Mouse (Mus musculus) stomach, embryonic 16.5 days (tissue): ENCODE results near the gene Zswim8. TPM values are rescaled to one million over a fixed set of nuclear protein-coding genes. Genes with fewer than 3 reads are reported as not detected.

Source experiments
- ATAC-seq: fragments of 200-750 bp; cut with Nextera tagmentation; 2 replicates; pipeline ENCODE4 v1.8.0; 2017; ENCODE audit warnings: moderate number of reproducible peaks, moderate TSS enrichment; ENCODE audit not compliant: insufficient read depth, low FRiP score
- H3K27ac ChIP-seq: fragments of 300-500 bp; sonication (generic); 2 replicates; pipeline ENCODE4 v1.5.1; 2014; ENCODE audit warnings: low read length
- H3K27me3 ChIP-seq: fragments of 300-500 bp; sonication (generic); 2 replicates; pipeline ENCODE4 v1.6.1; 2014; ENCODE audit warnings: low read length, control low read depth, mixed read lengths; ENCODE audit not compliant: control insufficient read depth, insufficient read depth
- H3K36me3 ChIP-seq: fragments of 300-500 bp; sonication (generic); 2 replicates; pipeline ENCODE4 v1.6.1; 2014; ENCODE audit warnings: low read length; ENCODE audit not compliant: control insufficient read depth, insufficient read depth
- H3K4me1 ChIP-seq: fragments of 300-500 bp; sonication (generic); 2 replicates; pipeline ENCODE4 v1.6.1; 2014; ENCODE audit warnings: low read length, control low read depth, mixed read lengths; ENCODE audit not compliant: control insufficient read depth, insufficient read depth
- H3K4me2 ChIP-seq: fragments of 300-500 bp; sonication (generic); 2 replicates; pipeline ENCODE4 v1.6.1; 2014; ENCODE audit warnings: low read depth, low read length, mixed read lengths
- H3K4me3 ChIP-seq: fragments of 300-500 bp; sonication (generic); replicated peaks from 2 replicates; pipeline ENCODE4 v1.5.1; 2014; ENCODE audit warnings: mild to moderate bottlenecking, low read length
- H3K9ac ChIP-seq: fragments of 300-500 bp; sonication (generic); 2 replicates; pipeline ENCODE4 v1.6.1; 2014; ENCODE audit warnings: low read length
- H3K9me3 ChIP-seq: fragments of 300-500 bp; sonication (generic); replicated peaks from 2 replicates; pipeline ENCODE4 v1.6.1; 2016; ENCODE audit warnings: low read length, control low read depth; ENCODE audit not compliant: control insufficient read depth
- WGBS: fragments of 180-500 bp; shearing (Covaris S2); extraction: QIAGEN DNeasy Blood & Tissue Kit; methylation state at CpG from one replicate; pipeline ENCODE4 v1.1.7; 2014; 5-methylcytosine and 5-hydroxymethylcytosine counted together
- polyA plus RNA-seq: library from polyadenylated mRNA; unstranded; fragments of >200 nt; fragmentation: Nextera tagmentation; extraction: Ambion mirVana; gene quantifications from 2 replicates; pipeline ENCODE4 v1.2.1, GENCODE M21; 2015

The Zswim8 gene
- polyA plus RNA-seq, 1 experiment from 2014 or later, result 23.2 TPM

GRCm38 (mm10) chr14:20719767-20720166 is 12.4 kb downstream of the Zswim8 start:
- 90% methylated on average over 12 of the region's 12 CpGs for WGBS
- no peaks in the 10 kb centered on the region for H3K9me3 ChIP-seq
- H3K27me3 ChIP-seq, result no peaks in the 10 kb centered on the region
- no peaks in the 10 kb centered on the region for H3K4me1 ChIP-seq
- H3K4me3 ChIP-seq, result no peak overlapping the region
- H3K27ac ChIP-seq, result no peak overlapping the region
- H3K4me2 ChIP-seq, result no peak overlapping the region
- ATAC-seq, result no peak
- H3K9ac ChIP-seq, result no peak overlapping the region
- H3K36me3 ChIP-seq, result peaks cover 44% of the 10 kb centered on the region

GRCm38 (mm10) chr14:20721371-20721770 is 14.0 kb downstream of the Zswim8 start:
- Histone ChIP-seq H3K4me1 (no peaks in the 10 kb centered on the region), H3K9me3 (no peaks in the 10 kb centered on the region), H3K4me3 (no peak overlapping the region), H3K9ac (no peak overlapping the region), H3K36me3 (peaks cover 40% of the 10 kb centered on the region), H3K27ac (no peak overlapping the region), H3K27me3 (no peaks in the 10 kb centered on the region), H3K4me2 (no peak overlapping the region)
- 90% methylated on average over 4 of the region's 4 CpGs for WGBS
- no peak for ATAC-seq

GRCm38 (mm10) chr14:20723006-20723405 is 15.7 kb downstream of the Zswim8 start:
- H3K9ac ChIP-seq, result no peak overlapping the region

GRCm38 (mm10) chr14:20724043-20724442 is 16.7 kb downstream of the Zswim8 start:
- H3K36me3 ChIP-seq, result peaks cover 32% of the 10 kb centered on the region
- H3K4me1 ChIP-seq, result no peaks in the 10 kb centered on the region
- H3K27me3 ChIP-seq, result no peaks in the 10 kb centered on the region
- no peak overlapping the region for H3K27ac ChIP-seq
- H3K9ac ChIP-seq, result no peak overlapping the region
- no peak overlapping the region for H3K4me3 ChIP-seq
- no peak for ATAC-seq
- no peaks in the 10 kb centered on the region for H3K9me3 ChIP-seq
- no peak overlapping the region for H3K4me2 ChIP-seq
- WGBS, result 18% methylated on average over 5 of the region's 5 CpGs

More at GRCm38 (mm10) chr14:20723006-20723405, 15.7 kb downstream of the Zswim8 start:
- ATAC-seq, result no peak
- Histone ChIP-seq H3K27me3 (no peaks in the 10 kb centered on the region), H3K4me3 (no peak overlapping the region), H3K36me3 (peaks cover 35% of the 10 kb centered on the region), H3K27ac (no peak overlapping the region), H3K4me2 (no peak overlapping the region), H3K4me1 (no peaks in the 10 kb centered on the region), H3K9me3 (no peaks in the 10 kb centered on the region)
- 89% methylated on average over 12 of the region's 12 CpGs for WGBS

- Histone ChIP-seq H3K36me3 (peaks cover 36% of the 10 kb centered on the region), H3K4me1 (no peaks in the 10 kb centered on the region), H3K27ac (peak overlapping the region; percentile 46; the same call in 1 of the 2 replicates), H3K9ac (no peak overlapping the region; the same call in 1 of the 2 replicates), H3K9me3 (no peaks in the 10 kb centered on the region), H3K4me2 (no peak overlapping the region), H3K27me3 (no peaks in the 10 kb centered on the region), H3K4me3 (no peak overlapping the region)
- 66% methylated on average over 6 of the region's 6 CpGs for WGBS
- 0 out of 2 replicates have a peak, but pooled peaks have one; percentile 26 for ATAC-seq
Measured at GRCm38 (mm10) chr14:20725660-20726339, 18.4 kb downstream of the Zswim8 start.

- no peaks in the 10 kb centered on the region for H3K27me3 ChIP-seq
- no peaks in the 10 kb centered on the region for H3K9me3 ChIP-seq
- no peak overlapping the region for H3K9ac ChIP-seq
- H3K4me2 ChIP-seq, result no peak overlapping the region
- 90% methylated on average over 9 of the region's 9 CpGs for WGBS
- H3K36me3 ChIP-seq, result peaks cover 11% of the 10 kb centered on the region; the same call in 1 of the 2 replicates
- no peak overlapping the region for H3K4me3 ChIP-seq
- H3K27ac ChIP-seq, result no peak overlapping the region
- peaks cover 8% of the 10 kb centered on the region for H3K4me1 ChIP-seq
- ATAC-seq, result no peak
Measured at GRCm38 (mm10) chr14:20729871-20730270, 22.5 kb downstream of the Zswim8 start.

GRCm38 (mm10) chr14:20730853-20731602 is 23.7 kb downstream of the Zswim8 start:
- Histone ChIP-seq H3K27me3 (no peaks in the 10 kb centered on the region), H3K4me3 (no peak overlapping the region), H3K36me3 (peaks cover 11% of the 10 kb centered on the region; the same call in 1 of the 2 replicates), H3K9ac (no peak overlapping the region), H3K4me1 (peaks cover 13% of the 10 kb centered on the region), H3K4me2 (no peak overlapping the region), H3K27ac (no peak overlapping the region), H3K9me3 (no peaks in the 10 kb centered on the region)
- ATAC-seq, result no peak
- 83% methylated on average over 9 of the region's 9 CpGs for WGBS

GRCm38 (mm10) chr14:20733041-20733951 is 25.9 kb downstream of the Zswim8 start:
- 0 out of 2 replicates have a peak, but pooled peaks cover 7% of the 10 kb centered on the region for H3K36me3 ChIP-seq

More at GRCm38 (mm10) chr14:20733041-20733951, 25.9 kb downstream of the Zswim8 start:
- H3K9me3 ChIP-seq, result no peaks in the 10 kb centered on the region
- H3K9ac ChIP-seq, result peak overlapping the region; percentile 95
- peak overlapping the region; percentile 80 for H3K27ac ChIP-seq
- peak overlapping the region; percentile 88 for H3K4me2 ChIP-seq
- no peak for ATAC-seq
- H3K27me3 ChIP-seq, result no peaks in the 10 kb centered on the region
- H3K4me1 ChIP-seq, result peaks cover 17% of the 10 kb centered on the region
- peak overlapping the region; percentile 77 for H3K4me3 ChIP-seq
- WGBS, result 41% methylated on average over 12 of the region's 12 CpGs
